Comparison of ENCODE assay signal across 8 mouse cellular contexts in the genomic region with DNA sequence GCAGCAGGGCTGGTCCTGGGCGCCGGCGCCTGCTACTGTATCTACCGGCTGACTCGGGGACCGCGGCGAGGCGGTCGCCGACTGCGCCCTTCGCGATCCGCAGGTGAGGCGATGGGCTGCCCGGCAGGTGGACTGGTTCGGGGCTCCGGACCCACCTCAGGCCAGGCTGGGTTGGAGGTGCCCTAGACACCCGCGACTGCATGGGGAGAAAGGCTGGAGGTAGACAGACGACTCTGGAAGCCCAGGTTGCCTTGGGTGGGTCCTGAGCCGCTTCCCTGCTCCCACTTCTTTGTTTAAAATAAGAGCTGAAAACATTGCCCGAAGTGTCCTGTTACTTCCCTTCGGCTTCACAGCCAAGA. TPM values are rescaled to one million over a fixed set of nuclear protein-coding genes. Genes with fewer than 3 reads are reported as not detected.
DNase-seq lines count a peak whose midpoint lies in the region; ATAC-seq and TF ChIP-seq lines count a peak whose summit lies in the region.

No protein-coding gene starts in this region.

- H3K4me3 ChIP-seq in kidney, embryonic 14.5 days (ENCODE audit: low read length): peak overlapping the region; percentile 73
- peak overlapping the region; percentile 82 for H3K4me3 ChIP-seq in hindbrain, embryonic 12.5 days
- peak overlapping the region; percentile 90 for H3K4me3 ChIP-seq in midbrain, embryonic 13.5 days (replicated peaks)

- CTCF ChIA-PET in Patski (lab: Charles Lee): interaction anchor here (0.8 kb wide), 1 partner anchor 12 kb away, joined by 3 read pairs; no protein-coding TSS in a partner anchor

- under 1% methylated on average over 25 of the region's 25 CpGs for WGBS in kidney, embryonic 14.5 days
- WGBS in hindbrain, embryonic 12.5 days: under 1% methylated on average over 25 of the region's 25 CpGs
- under 1% methylated on average over 25 of the region's 25 CpGs for WGBS in midbrain, embryonic 13.5 days

- no peak for TF ChIP-seq CTCF in Patski (IDR thresholded peaks at IDR 0.05)

- H3K27ac ChIP-seq in kidney, embryonic 14.5 days (ENCODE audit: low read depth, low read length): peak overlapping the region; percentile 85
- H3K27ac ChIP-seq in hindbrain, embryonic 12.5 days: peak overlapping the region; percentile 96
- peak overlapping the region; percentile 94 for H3K27ac ChIP-seq in midbrain, embryonic 13.5 days

- peak overlapping the region; percentile 80 for H3K9ac ChIP-seq in kidney, embryonic 14.5 days (ENCODE audit: low read depth, low read length)
- H3K9ac ChIP-seq in hindbrain, embryonic 12.5 days: peak overlapping the region; percentile 86
- peak overlapping the region; percentile 95 for H3K9ac ChIP-seq in midbrain, embryonic 13.5 days (replicated peaks)

- H3K36me3 ChIP-seq in kidney, embryonic 14.5 days (ENCODE audit: control insufficient read depth, insufficient read depth, low read length): peaks cover 30% of the 10 kb centered on the region
- H3K36me3 ChIP-seq in hindbrain, embryonic 12.5 days: peaks cover 30% of the 10 kb centered on the region
- H3K36me3 ChIP-seq in midbrain, embryonic 13.5 days: peaks cover 31% of the 10 kb centered on the region

- no peaks in the 10 kb centered on the region for H3K9me3 ChIP-seq in kidney, embryonic 14.5 days (ENCODE audit: control insufficient read depth, low read length)
- H3K9me3 ChIP-seq in hindbrain, embryonic 12.5 days (replicated peaks): no peaks in the 10 kb centered on the region
- H3K9me3 ChIP-seq in midbrain, embryonic 13.5 days: no peaks in the 10 kb centered on the region

- no peak for DNase-seq in kidney, postnatal 25 days
- DNase-seq in Patski (ENCODE audit: low read depth, low spot score): no peak
- no peak for DNase-seq in layer of hippocampus, adult 11-12 months (ENCODE audit: low spot score)
- no peak for DNase-seq in layer of hippocampus, postnatal 10 days (ENCODE audit: low spot score in 2 of 2)
- no peak for DNase-seq in gastrocnemius, postnatal 25 days

- in situ Hi-C loops in Patski (cut with MboI; ENCODE audit: low pct_unique_long_range_greater_than_20kb): no loop called here

- H3K4me1 ChIP-seq in kidney, embryonic 14.5 days (ENCODE audit: control insufficient read depth, insufficient read depth, low read length): peaks cover 4% of the 10 kb centered on the region; the same call in 1 of the 2 replicates
- H3K4me1 ChIP-seq in hindbrain, embryonic 12.5 days: peaks cover 11% of the 10 kb centered on the region
- H3K4me1 ChIP-seq in midbrain, embryonic 13.5 days (replicated peaks): peaks cover 22% of the 10 kb centered on the region

- H3K27me3 ChIP-seq in kidney, embryonic 14.5 days (ENCODE audit: control insufficient read depth, insufficient read depth, low read length): peaks cover 3% of the 10 kb centered on the region; the same call in 1 of the 2 replicates
- no peaks in the 10 kb centered on the region for H3K27me3 ChIP-seq in Patski
- no peaks in the 10 kb centered on the region; the same call in 1 of the 2 replicates for H3K27me3 ChIP-seq in hindbrain, embryonic 12.5 days
- peaks cover 8% of the 10 kb centered on the region; the same call in 1 of the 2 replicates for H3K27me3 ChIP-seq in midbrain, embryonic 13.5 days

- POLR2A ChIA-PET in Patski (lab: Charles Lee): no interaction called here

- ATAC-seq in kidney, embryonic 14.5 days (ENCODE audit: low FRiP score, low TSS enrichment): no peak
- ATAC-seq in Patski: peak; percentile 5
- ATAC-seq in hindbrain, embryonic 12.5 days (ENCODE audit: low FRiP score): peak; percentile 44
- ATAC-seq in midbrain, embryonic 13.5 days: no peak

- peak overlapping the region; percentile 60 for H3K4me2 ChIP-seq in kidney, embryonic 14.5 days (replicated peaks; ENCODE audit: low read depth, low read length)
- H3K4me2 ChIP-seq in hindbrain, embryonic 12.5 days (replicated peaks): peak overlapping the region; percentile 72
- H3K4me2 ChIP-seq in midbrain, embryonic 13.5 days (replicated peaks): peak overlapping the region; percentile 90

RNA-seq across cellular contexts. Expression of a gene that starts 0.5 kb away (rescaled TPM):
- 67.0 and 77.1 TPM in 2 replicates for polyA plus RNA-seq in kidney, embryonic 14.5 days (2014; fragmentation: Nextera tagmentation; extraction: Ambion mirVana)
- 42.2 TPM for polyA plus RNA-seq in Patski (2021)
- 63.5 and 67.5 TPM in 2 replicates for polyA plus RNA-seq in hindbrain, embryonic 12.5 days (2016; fragmentation: Nextera tagmentation; extraction: Ambion mirVana)
- 80.8 and 82.1 TPM in 2 replicates for polyA plus RNA-seq in midbrain, embryonic 13.5 days (2015; fragmentation: Nextera tagmentation; extraction: Ambion mirVana)
- total RNA-seq in layer of hippocampus, postnatal 10 days (2021): 10 to 100 TPM; 25.9 to 32.5 TPM
- total RNA-seq in gastrocnemius, postnatal 25 days (2021): 1 to 10 TPM; 3.7 to 4.1 TPM

RNA-seq across cellular contexts. Expression of a gene that starts 0.7 kb away (rescaled TPM):
- polyA plus RNA-seq in kidney, embryonic 14.5 days (2014; fragmentation: Nextera tagmentation; extraction: Ambion mirVana): 0.43 TPM in 2 replicates
- 0.15 TPM for polyA plus RNA-seq in Patski (2021)
- polyA plus RNA-seq in hindbrain, embryonic 12.5 days (2016; fragmentation: Nextera tagmentation; extraction: Ambion mirVana): 0.33 and 0.44 TPM in 2 replicates
- 0.30 and 0.50 TPM in 2 replicates for polyA plus RNA-seq in midbrain, embryonic 13.5 days (2015; fragmentation: Nextera tagmentation; extraction: Ambion mirVana)
- total RNA-seq in layer of hippocampus, postnatal 10 days (2021): under 1 TPM; 0.36 to 0.78 TPM
- under 1 TPM; 0.13 to 0.18 TPM for total RNA-seq in gastrocnemius, postnatal 25 days (2021)

RNA-seq across cellular contexts. Expression of a gene that starts 55.1 kb away (rescaled TPM):
- polyA plus RNA-seq in kidney, embryonic 14.5 days (2014; fragmentation: Nextera tagmentation; extraction: Ambion mirVana): 7.2 and 8.2 TPM in 2 replicates
- polyA plus RNA-seq in Patski (2021): 5.2 TPM
- 4.9 and 5.2 TPM in 2 replicates for polyA plus RNA-seq in hindbrain, embryonic 12.5 days (2016; fragmentation: Nextera tagmentation; extraction: Ambion mirVana)
- polyA plus RNA-seq in midbrain, embryonic 13.5 days (2015; fragmentation: Nextera tagmentation; extraction: Ambion mirVana): 4.7 and 5.4 TPM in 2 replicates
- total RNA-seq in layer of hippocampus, postnatal 10 days (2021): 1 to 10 TPM; 6.6 to 7.1 TPM
- 10 to 100 TPM in 1 of 2 experiments, 1 to 10 TPM in 1; 7.7 to 10.9 TPM for total RNA-seq in gastrocnemius, postnatal 25 days (2021)

Comparison
In these comparisons a context has a peak if more than half of its experiments do, and no peak if none do; other contexts are left out.
1. ATAC-seq: peak in Patski (single experiment) and hindbrain, embryonic 12.5 days (single experiment); none in kidney, embryonic 14.5 days (single experiment) and midbrain, embryonic 13.5 days (single experiment).
2. Peak in every context shown above with its lines, with median percentiles within 50 percentile points of each other: H3K27ac ChIP-seq, H3K4me2 ChIP-seq, H3K4me3 ChIP-seq and H3K9ac ChIP-seq.